Mouse (Mus musculus): ENCODE measurements around the gene 1700022I11Rik.

1700022I11Rik gene

GRCm38 (mm10) chr4:43004951-43005350 lies 35.5 kb downstream of the 1700022I11Rik start:
- DNase-seq: no peak

- peak; percentile 23 to 43 for DNase-seq
Measured at GRCm38 (mm10) chr4:43005765-43006164, 36.4 kb downstream of the 1700022I11Rik start.

DNA sequence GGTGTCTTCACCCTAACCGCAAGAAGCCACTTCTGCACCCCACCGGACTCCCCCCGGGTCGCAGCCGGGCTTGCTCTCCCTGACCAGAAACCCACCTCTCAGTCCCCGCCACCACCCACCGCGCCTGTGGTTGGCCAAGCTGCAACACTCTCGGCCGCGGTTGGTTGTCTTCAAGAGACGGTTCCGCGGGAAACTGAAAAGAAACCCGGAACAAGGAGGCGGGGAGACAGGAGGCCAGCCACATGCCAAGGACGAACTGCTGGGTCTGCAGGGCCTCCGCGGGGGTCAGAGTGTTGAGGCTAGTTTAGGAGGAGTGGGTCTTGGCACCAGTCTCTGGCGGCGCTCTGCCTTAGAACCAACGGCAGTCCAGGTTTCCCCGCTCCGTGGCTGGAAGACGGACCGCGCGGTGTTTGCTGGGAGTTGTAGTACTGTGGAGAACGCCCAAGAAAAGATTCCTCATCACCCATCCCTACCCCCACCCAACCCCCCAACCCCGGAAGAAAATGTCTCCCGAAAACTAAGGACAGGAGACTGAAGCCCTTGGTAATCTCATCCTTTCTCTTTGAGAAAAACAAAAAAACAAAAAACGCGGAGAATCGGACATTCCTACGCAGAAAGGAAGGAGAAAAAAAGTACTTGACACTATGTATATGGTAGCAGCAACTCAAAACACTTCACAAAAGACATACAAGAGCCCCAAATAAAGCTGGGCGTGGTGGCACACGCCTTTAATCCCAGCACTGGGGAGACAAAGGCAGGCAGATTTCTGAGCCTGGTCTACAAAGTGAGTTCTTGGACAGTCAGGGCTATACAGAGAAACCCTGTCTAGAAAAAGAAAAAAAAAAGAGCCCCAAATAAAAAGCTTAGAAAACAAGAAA lies 41.0 kb downstream of the 1700022I11Rik start, which contains the start of gene Fancg:
Fancg (minus strand) TSS at position 346 of the 878 bp plus-strand sequence.
- peak; percentile 88 to 91 for DNase-seq

DNA sequence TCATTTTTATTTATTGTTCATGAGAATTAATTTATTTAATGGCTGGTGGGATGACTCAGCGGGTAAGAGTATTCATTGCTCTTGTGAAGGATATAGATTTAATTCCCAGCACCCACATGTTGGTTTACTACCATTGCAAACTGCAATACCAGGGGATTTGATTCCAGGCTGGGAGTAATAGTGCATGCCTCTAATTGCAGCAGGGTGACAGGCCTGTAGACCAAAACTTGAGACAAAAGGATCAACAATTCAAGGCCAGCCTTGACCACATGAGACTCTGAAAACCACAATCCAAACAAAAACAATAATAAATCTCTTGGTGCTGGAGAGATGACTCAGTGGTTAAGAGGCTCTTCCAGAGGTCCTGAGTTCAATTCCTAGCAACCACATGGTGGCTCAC lies 42.7 kb downstream of the 1700022I11Rik start:
- no peak for DNase-seq

DNA sequence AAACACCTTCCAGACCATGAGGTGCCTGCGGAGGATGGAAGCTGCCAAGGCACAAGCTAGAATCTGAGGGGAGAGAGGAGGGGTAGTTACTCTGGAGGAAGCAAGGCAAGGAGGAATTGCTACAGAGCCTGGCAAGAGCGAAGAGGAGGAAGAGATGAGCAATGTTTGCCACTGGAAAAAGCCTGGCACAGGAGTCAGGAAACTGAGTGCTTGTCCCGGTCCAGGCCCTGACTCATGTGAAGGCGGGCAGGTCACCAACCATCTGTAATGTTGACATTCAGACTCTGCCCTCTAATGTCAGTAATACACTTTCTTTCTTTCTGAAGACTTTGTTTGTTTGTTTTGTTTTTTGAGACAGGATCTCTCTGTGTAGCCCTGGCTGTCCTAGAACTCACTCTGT lies 48.8 kb downstream of the 1700022I11Rik start:
- DNase-seq: no peak

DNA sequence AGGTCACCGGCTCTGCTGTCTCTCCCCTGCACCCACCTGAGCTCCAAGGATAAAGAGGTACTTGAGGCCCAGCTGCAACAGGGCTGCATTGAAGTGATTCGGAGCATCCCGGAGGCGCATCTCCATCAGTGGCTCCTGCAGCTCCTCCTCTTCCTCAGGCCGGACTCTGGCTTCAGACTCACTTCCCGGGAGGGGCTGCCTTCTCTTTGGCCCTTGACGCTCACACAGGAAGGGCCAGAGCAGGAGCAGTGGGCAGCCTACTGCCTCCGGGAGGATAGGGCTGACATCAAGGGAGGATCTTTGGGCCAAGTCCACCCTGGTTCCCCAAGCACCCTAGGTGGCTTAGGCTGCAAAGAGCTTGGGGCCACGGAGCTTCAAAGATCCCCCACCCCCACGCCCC lies 49.8 kb downstream of the 1700022I11Rik start:
- DNase-seq: no peak

- DNase-seq: no peak
Measured at GRCm38 (mm10) chr4:43019641-43020465, 50.4 kb downstream of the 1700022I11Rik start.

DNA sequence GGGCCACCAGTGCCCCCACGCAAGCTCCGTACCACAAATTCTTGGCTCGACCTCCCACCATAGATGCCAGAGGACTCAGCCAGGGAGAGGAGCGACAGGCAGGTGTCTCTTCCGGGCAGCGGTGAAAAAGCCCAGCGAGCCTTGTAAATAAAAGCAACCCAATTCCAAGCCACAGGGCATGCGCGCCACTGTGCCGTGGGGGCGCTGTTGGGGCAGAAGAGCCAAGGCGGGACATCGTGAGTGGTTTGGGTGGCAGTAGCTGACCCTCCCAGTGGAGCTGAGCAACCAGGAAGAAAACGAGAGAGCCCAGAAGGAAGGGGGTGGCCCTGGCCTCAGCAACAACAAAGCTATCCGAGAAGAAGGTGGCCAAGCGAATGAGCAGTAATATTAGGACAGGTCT lies 51.5 kb downstream of the 1700022I11Rik start:
- no peak for DNase-seq

DNA sequence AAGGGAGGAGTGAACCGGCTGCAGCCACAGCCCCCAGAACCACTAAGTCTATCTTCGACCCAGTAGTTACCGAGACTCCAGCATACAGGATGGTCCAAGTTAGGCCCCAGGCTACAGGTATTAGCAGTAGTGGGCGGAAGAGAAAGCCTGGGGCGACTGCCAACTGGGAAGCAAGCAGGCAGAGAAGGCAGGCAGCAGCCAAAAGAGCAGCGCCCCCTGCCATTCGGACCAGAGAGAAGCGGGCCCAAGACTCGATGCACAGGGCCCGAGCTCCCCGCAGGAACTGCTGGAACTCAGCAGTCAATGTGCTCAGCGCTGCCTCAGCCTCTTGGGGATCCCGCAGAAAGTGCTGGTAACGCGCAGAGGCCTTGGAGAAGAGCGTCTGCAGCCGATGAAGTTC lies 51.9 kb downstream of the 1700022I11Rik start:
- no peak for DNase-seq

- no peak for DNase-seq
Measured at GRCm38 (mm10) chr4:43024673-43025072, 55.3 kb downstream of the 1700022I11Rik start.

- DNase-seq: peak; percentile 98
Measured at GRCm38 (mm10) chr4:43025084-43025960, 55.9 kb downstream of the 1700022I11Rik start, which contains the start of gene Pigo. Gene Pigo (minus strand): TSS chr4:43025819.

DNA sequence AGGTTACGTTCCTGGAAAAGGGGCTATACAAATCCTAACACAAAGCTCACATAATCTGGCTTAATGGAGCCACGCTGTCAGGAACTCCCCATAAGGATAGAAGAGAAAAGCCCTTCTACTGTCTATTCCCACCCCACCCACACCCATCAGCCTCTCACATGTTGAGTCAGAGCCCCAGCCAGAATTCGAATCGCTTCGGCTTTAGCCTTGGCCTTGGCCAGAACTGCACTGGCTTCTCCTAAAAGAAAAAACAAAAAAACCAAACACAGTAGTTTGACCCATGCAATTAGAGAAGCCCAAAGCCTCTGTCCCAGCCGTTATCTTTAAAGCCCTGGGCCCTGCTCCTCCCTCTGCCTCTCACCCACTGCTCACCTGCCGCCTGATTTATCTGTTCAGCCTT lies 59.7 kb downstream of the 1700022I11Rik start:
- DNase-seq: no peak

- no peak for DNase-seq
Measured at GRCm38 (mm10) chr4:43029749-43030148, 60.3 kb downstream of the 1700022I11Rik start.

DNA sequence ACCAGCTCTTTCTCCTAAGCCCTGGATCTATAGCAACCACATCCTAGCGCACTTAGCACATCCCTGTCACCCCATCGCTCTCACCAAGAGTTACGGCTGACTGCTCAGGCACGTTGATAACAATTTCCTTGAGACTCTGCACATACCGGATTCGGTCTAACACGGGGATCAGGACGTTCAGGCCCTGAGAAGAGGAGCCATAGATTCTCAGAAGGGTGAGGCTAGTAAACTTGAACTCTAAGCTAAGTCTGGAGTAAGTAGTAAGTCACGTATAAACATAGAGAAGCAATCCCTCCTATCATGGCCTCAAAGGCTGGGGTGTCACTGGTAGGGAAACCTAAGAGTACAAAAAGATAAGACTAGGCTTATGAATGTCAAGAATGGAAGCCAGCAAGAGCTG lies 60.9 kb downstream of the 1700022I11Rik start:
- DNase-seq: no peak

- DNase-seq: peak; percentile 58 to 68
Measured at GRCm38 (mm10) chr4:43030780-43031230, 61.4 kb downstream of the 1700022I11Rik start.

- peak; percentile 96 for DNase-seq
Measured at GRCm38 (mm10) chr4:43031237-43031995, 62.0 kb downstream of the 1700022I11Rik start, which contains the start of gene Stoml2. Gene Stoml2 (minus strand): TSS chr4:43031710.

- DNase-seq: no peak
Measured at GRCm38 (mm10) chr4:43032501-43032900, 63.1 kb downstream of the 1700022I11Rik start.

Measured in kidney, postnatal 4 days (tissue).